ENCODE assay signal across 8 mouse cellular contexts in the genomic region with DNA sequence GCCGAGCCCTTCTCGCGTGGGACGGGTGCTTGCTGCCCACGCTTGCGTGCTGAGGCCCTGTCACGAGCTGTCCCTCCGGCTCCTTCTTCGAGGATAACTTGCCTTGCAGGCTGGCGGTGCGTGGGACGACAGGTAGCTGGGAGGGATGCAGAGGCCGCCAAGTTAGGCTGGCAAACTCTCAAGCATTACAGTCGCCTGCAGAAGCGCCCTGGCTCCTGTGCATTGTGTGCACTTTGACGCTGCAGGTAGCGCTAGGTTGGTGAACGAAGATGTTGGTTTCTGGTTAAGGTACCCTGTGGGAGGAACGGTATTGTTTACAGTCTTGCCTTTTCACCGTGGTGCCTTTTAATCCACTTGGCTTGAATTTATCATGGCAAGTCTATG. TPM values are rescaled to one million over a fixed set of nuclear protein-coding genes. Genes with fewer than 3 reads are reported as not detected.
DNase-seq lines count a peak whose midpoint lies in the region; ATAC-seq and TF ChIP-seq lines count a peak whose summit lies in the region.

No protein-coding gene starts in this region.

- H3K9ac ChIP-seq in heart, embryonic 14.5 days (ENCODE audit: low read length): peak overlapping the region; percentile 86
- H3K9ac ChIP-seq in limb, embryonic 12.5 days (replicated peaks): peak overlapping the region; percentile 88

- TF ChIP-seq POLR2A in small intestine, adult 2 months (IDR thresholded peaks at IDR 0.05; ENCODE audit: low read depth, low read length): no peak

- H3K4me1 ChIP-seq in heart, embryonic 14.5 days (ENCODE audit: control insufficient read depth in 2 of 2, insufficient read depth in 2 of 2, low read length in 2 of 2): peaks cover 4 to 12% of the 10 kb centered on the region in 2 experiments
- peaks cover 44% of the 10 kb centered on the region for H3K4me1 ChIP-seq in G1E (ENCODE audit: insufficient read depth, low read depth, low read length)
- H3K4me1 ChIP-seq in limb, embryonic 12.5 days (replicated peaks): peaks cover 9% of the 10 kb centered on the region
- peaks cover 2% of the 10 kb centered on the region; the same call in 1 of the 2 replicates for H3K4me1 ChIP-seq in small intestine, adult 2 months (ENCODE audit: control insufficient read depth, insufficient read depth, insufficient read length, low read length)

- no peaks in the 10 kb centered on the region for H3K27me3 ChIP-seq in heart, embryonic 14.5 days (ENCODE audit: control insufficient read depth, insufficient read depth, low read length)
- no peaks in the 10 kb centered on the region for H3K27me3 ChIP-seq in G1E (ENCODE audit: insufficient read depth, low read length)
- no peaks in the 10 kb centered on the region for H3K27me3 ChIP-seq in limb, embryonic 12.5 days
- H3K27me3 ChIP-seq in small intestine, adult 2 months (ENCODE audit: control insufficient read depth, insufficient read depth, low read length): no peaks in the 10 kb centered on the region

- ATAC-seq in heart, embryonic 14.5 days (ENCODE audit: insufficient number of reproducible peaks, insufficient read depth, low FRiP score, low read depth): no peak
- no peak for ATAC-seq in G1E (ENCODE audit: extremely low read depth, insufficient number of reproducible peaks, low FRiP score, poor library complexity, severe bottlenecking)
- ATAC-seq in erythroid progenitor cell, adult 5-6 weeks (replicated peaks; ENCODE audit: low FRiP score, poor library complexity, severe bottlenecking): peak; percentile 15
- no peak; the same call in 1 of the 2 replicates for ATAC-seq in limb, embryonic 12.5 days (ENCODE audit: insufficient number of reproducible peaks, insufficient read depth, low FRiP score, low TSS enrichment, low read depth)

- 0% methylated on average over 20 of the region's 20 CpGs for WGBS in heart, embryonic 14.5 days
- 0% methylated on average over 20 of the region's 20 CpGs for WGBS in limb, embryonic 12.5 days
- under 1% methylated on average over 20 of the region's 20 CpGs for WGBS in small intestine, adult 2 months

- peaks cover 25% of the 10 kb centered on the region for H3K36me3 ChIP-seq in heart, embryonic 14.5 days (ENCODE audit: control insufficient read depth, insufficient read depth, low read length)
- peaks cover 26% of the 10 kb centered on the region for H3K36me3 ChIP-seq in G1E (replicated peaks)
- peaks cover 27% of the 10 kb centered on the region for H3K36me3 ChIP-seq in limb, embryonic 12.5 days
- peaks cover 7% of the 10 kb centered on the region for H3K36me3 ChIP-seq in small intestine, adult 2 months (ENCODE audit: control insufficient read depth, insufficient read depth, low read length)

- DNase-seq in heart, adult 9 months (ENCODE audit: low spot score in 2 of 2): no peak
- no peak for DNase-seq in G1E (ENCODE audit: low spot score)
- DNase-seq in frontal cortex, postnatal 36 days (ENCODE audit: low spot score in 2 of 2): no peak
- DNase-seq in adrenal gland, postnatal 4 days (ENCODE audit: low spot score in 2 of 2): no peak

- H3K27ac ChIP-seq in heart, embryonic 14.5 days (replicated peaks in 1 of 2; ENCODE audit: control insufficient read depth in 1 of 2, insufficient read depth in 1 of 2, low read depth in 2 of 2, low read length in 2 of 2): peak overlapping the region; percentile 8 to 66; a peak in 3 of 4 replicates
- H3K27ac ChIP-seq in limb, embryonic 12.5 days: peak overlapping the region; percentile 78; the same call in 1 of the 2 replicates
- H3K27ac ChIP-seq in small intestine, adult 2 months (ENCODE audit: insufficient read depth, low read depth, low read length): peak overlapping the region; percentile 51

- peak overlapping the region; percentile 79 to 89 for H3K4me3 ChIP-seq in heart, embryonic 14.5 days (ENCODE audit: control insufficient read depth in 1 of 2, insufficient read depth in 1 of 2, low read depth in 1 of 2, low read length in 2 of 2)
- H3K4me3 ChIP-seq in G1E (ENCODE audit: low read depth, low read length): peak overlapping the region; percentile 97
- H3K4me3 ChIP-seq in limb, embryonic 12.5 days (replicated peaks): peak overlapping the region; percentile 93
- H3K4me3 ChIP-seq in small intestine, adult 2 months (ENCODE audit: low read depth, low read length): peak overlapping the region; percentile 92

- no peak for TF ChIP-seq CTCF in G1E (IDR thresholded peaks at IDR 0.05; ENCODE audit: low read depth, low read length)
- TF ChIP-seq CTCF in small intestine, adult 2 months (IDR thresholded peaks at IDR 0.05; ENCODE audit: extremely low read depth, insufficient read length, insufficient replicate concordance, low read depth, low read length): no peak

- no peaks in the 10 kb centered on the region for H3K9me3 ChIP-seq in heart, embryonic 14.5 days (ENCODE audit: control insufficient read depth, low read length)
- H3K9me3 ChIP-seq in G1E (replicated peaks): no peaks in the 10 kb centered on the region
- no peaks in the 10 kb centered on the region for H3K9me3 ChIP-seq in limb, embryonic 12.5 days

- H3K4me2 ChIP-seq in heart, embryonic 14.5 days (ENCODE audit: low read length): peak overlapping the region; percentile 89
- peak overlapping the region; percentile 73 for H3K4me2 ChIP-seq in limb, embryonic 12.5 days

RNA-seq across cellular contexts. Expression of gene Shprh, which starts 0.5 kb away (rescaled TPM):
- 13.9 and 15.6 TPM in 2 replicates for polyA plus RNA-seq in heart, embryonic 14.5 days (2014; fragmentation: Nextera tagmentation; extraction: Ambion mirVana)
- total RNA-seq in G1E (2014; fragmentation: Nextera tagmentation) (45.5 and 49.6 TPM in 2 replicates), G1E (2017) (39.4 and 39.7 TPM in 2 replicates)
- 3.6 and 5.4 TPM in 2 replicates for polyA plus RNA-seq in G1E (2012)
- total RNA-seq in erythroid progenitor cell, adult 5-6 weeks (2015; ENCODE audit: low replicate concordance): 10.1 and 10.5 TPM in 2 replicates
- total RNA-seq in erythroid progenitor cell, adult 5-6 weeks (2017; ENCODE audit: low replicate concordance): 6.8 and 15.0 TPM in 2 replicates
- 25.5 and 27.5 TPM in 2 replicates for polyA plus RNA-seq in limb, embryonic 12.5 days (2016; fragmentation: Nextera tagmentation; extraction: Ambion mirVana)
- 0.25 and 0.47 TPM in 2 replicates for polyA plus RNA-seq in small intestine, adult 2 months (2012; rRNA removed)
- total RNA-seq in adrenal gland, postnatal 4 days (2021): 10 to 100 TPM; 27.6 to 28.3 TPM
